Mouse (Mus musculus) limb, embryonic 11.5 days (tissue): Measurements from ENCODE around the gene Il34. TPM values are rescaled to one million over a fixed set of nuclear protein-coding genes. Genes with fewer than 3 reads are reported as not detected.

Experiments used
- ATAC-seq: fragments of 200-750 bp; cut with Nextera tagmentation; 2 replicates; pipeline ENCODE4 v1.8.0; 2017; ENCODE audit warnings: low read depth; ENCODE audit not compliant: insufficient number of reproducible peaks, low FRiP score, low TSS enrichment
- DNase-seq: peaks from one replicate; pipeline ENCODE4 v3.0.0-alpha.2; 2015; ENCODE audit warnings: low spot score
- H3K27ac ChIP-seq: fragments of 300-500 bp; sonication (generic); replicated peaks from 2 replicates; pipeline ENCODE4 v1.5.1; 2014; ENCODE audit warnings: low read depth, mild to moderate bottlenecking, low read length
- H3K27me3 ChIP-seq: fragments of 300-500 bp; sonication (generic); 2 replicates; pipeline ENCODE4 v1.6.1; 2014; ENCODE audit warnings: mild to moderate bottlenecking, low read length, mixed read lengths; ENCODE audit not compliant: control insufficient read depth, insufficient read depth
- H3K36me3 ChIP-seq: fragments of 300-500 bp; sonication (generic); 2 replicates; pipeline ENCODE4 v1.6.1; 2014; ENCODE audit warnings: mild to moderate bottlenecking, low read length, moderate library complexity, mixed read lengths; ENCODE audit not compliant: control insufficient read depth, insufficient read depth
- H3K4me1 ChIP-seq: fragments of 300-500 bp; sonication (generic); 2 replicates; pipeline ENCODE4 v1.6.1; 2014; ENCODE audit warnings: low read length, mixed read lengths; ENCODE audit not compliant: control insufficient read depth, insufficient read depth
- H3K4me2 ChIP-seq: fragments of 300-500 bp; sonication (generic); 2 replicates; pipeline ENCODE4 v1.6.1; 2014; ENCODE audit warnings: low read depth, mild to moderate bottlenecking, moderate library complexity; ENCODE audit not compliant: severe bottlenecking
- H3K4me3 ChIP-seq: fragments of 300-500 bp; sonication (generic); 2 replicates; pipeline ENCODE4 v1.5.1; 2014; ENCODE audit warnings: low read depth, low read length
- H3K9ac ChIP-seq: fragments of 300-500 bp; sonication (generic); 2 replicates; pipeline ENCODE4 v1.6.1; 2014; ENCODE audit warnings: mild to moderate bottlenecking, low read length
- H3K9me3 ChIP-seq: fragments of 300-500 bp; sonication (generic); 2 replicates; pipeline ENCODE4 v1.6.1; 2016; ENCODE audit warnings: low read length; ENCODE audit not compliant: control insufficient read depth
- WGBS: fragments of 180-500 bp; shearing (Covaris S2); extraction: QIAGEN DNeasy Blood & Tissue Kit; methylation state at CpG from one replicate; pipeline ENCODE4 v1.1.7; 2014; 5-methylcytosine and 5-hydroxymethylcytosine counted together
- polyA plus RNA-seq: library from polyadenylated mRNA; unstranded; fragments of >200 nt; fragmentation: Nextera tagmentation; extraction: Ambion mirVana; gene quantifications from 2 replicates; pipeline ENCODE4 v1.2.1, GENCODE M21; 2014

Gene Il34
- polyA plus RNA-seq, 1 experiment from 2014 or later, result not detected

GRCm38 (mm10) chr8:110804825-110805514, 754 bp downstream of the Il34 start:
- ATAC-seq (no peak), DNase-seq (no peak)
- Histone ChIP-seq H3K4me1 (no peaks in the 10 kb centered on the region), H3K27me3 (no peaks in the 10 kb centered on the region), H3K36me3 (peaks cover 3% of the 10 kb centered on the region; the same call in 1 of the 2 replicates), H3K4me2 (no peak overlapping the region), H3K27ac (no peak overlapping the region), H3K9ac (no peak overlapping the region), H3K9me3 (no peaks in the 10 kb centered on the region), H3K4me3 (no peak overlapping the region)
- WGBS, result 67% methylated on average over 3 of the region's 3 CpGs

- WGBS, result 92% methylated on average over 9 of the region's 9 CpGs
- Histone ChIP-seq H3K4me2 (no peak overlapping the region), H3K27ac (no peak overlapping the region), H3K4me3 (no peak overlapping the region), H3K4me1 (no peaks in the 10 kb centered on the region), H3K9me3 (no peaks in the 10 kb centered on the region), H3K27me3 (no peaks in the 10 kb centered on the region), H3K36me3 (no peaks in the 10 kb centered on the region), H3K9ac (no peak overlapping the region)
- DNase-seq, result no peak
- ATAC-seq, result no peak
Measured at GRCm38 (mm10) chr8:110803856-110804255, 1.9 kb downstream of the Il34 start.

GRCm38 (mm10) chr8:110802988-110803387, 2.7 kb downstream of the Il34 start:
- DNase-seq (no peak), ATAC-seq (no peak)
- Histone ChIP-seq H3K4me1 (no peaks in the 10 kb centered on the region), H3K9me3 (no peaks in the 10 kb centered on the region), H3K4me3 (no peak overlapping the region), H3K4me2 (no peak overlapping the region), H3K27me3 (no peaks in the 10 kb centered on the region), H3K27ac (no peak overlapping the region), H3K9ac (no peak overlapping the region), H3K36me3 (no peaks in the 10 kb centered on the region)
- WGBS, result 87% methylated on average over 5 of the region's 5 CpGs

- DNase-seq (no peak), ATAC-seq (no peak)
- Histone ChIP-seq H3K4me1 (no peaks in the 10 kb centered on the region), H3K4me2 (no peak overlapping the region), H3K9me3 (no peaks in the 10 kb centered on the region), H3K27me3 (no peaks in the 10 kb centered on the region), H3K27ac (no peak overlapping the region), H3K36me3 (no peaks in the 10 kb centered on the region), H3K9ac (no peak overlapping the region), H3K4me3 (no peak overlapping the region)
- WGBS, result 91% methylated on average over 8 of the region's 8 CpGs
Measured at GRCm38 (mm10) chr8:110797086-110797485, 8.6 kb downstream of the Il34 start.

- WGBS, result 87% methylated on average over 7 of the region's 7 CpGs
- no peak overlapping the region for H3K27ac ChIP-seq
- no peak overlapping the region for H3K4me3 ChIP-seq
- ATAC-seq, result no peak
- no peaks in the 10 kb centered on the region for H3K4me1 ChIP-seq
- H3K36me3 ChIP-seq, result no peaks in the 10 kb centered on the region
- DNase-seq, result no peak
- H3K27me3 ChIP-seq, result no peaks in the 10 kb centered on the region
- no peak overlapping the region for H3K4me2 ChIP-seq
- no peak overlapping the region for H3K9ac ChIP-seq
- H3K9me3 ChIP-seq, result no peaks in the 10 kb centered on the region
Measured at GRCm38 (mm10) chr8:110794363-110794965, 11.3 kb downstream of the Il34 start.

- H3K27me3 ChIP-seq, result no peaks in the 10 kb centered on the region
- ATAC-seq (no peak), DNase-seq (no peak)
- H3K9ac ChIP-seq, result no peak overlapping the region
- H3K9me3 ChIP-seq, result no peaks in the 10 kb centered on the region
- no peak overlapping the region for H3K4me3 ChIP-seq
- H3K4me1 ChIP-seq, result no peaks in the 10 kb centered on the region
- WGBS, result 92% methylated on average over 9 of the region's 9 CpGs
- H3K4me2 ChIP-seq, result no peak overlapping the region
- no peaks in the 10 kb centered on the region for H3K36me3 ChIP-seq
- no peak overlapping the region for H3K27ac ChIP-seq
Measured at GRCm38 (mm10) chr8:110793936-110794335, 11.8 kb downstream of the Il34 start.

- Histone ChIP-seq H3K9me3 (no peaks in the 10 kb centered on the region), H3K4me3 (no peak overlapping the region), H3K36me3 (no peaks in the 10 kb centered on the region), H3K27ac (no peak overlapping the region), H3K9ac (no peak overlapping the region), H3K4me1 (no peaks in the 10 kb centered on the region), H3K27me3 (no peaks in the 10 kb centered on the region), H3K4me2 (no peak overlapping the region)
- ATAC-seq, result no peak
- WGBS, result 82% methylated on average over 9 of the region's 9 CpGs
- DNase-seq, result no peak
Measured at GRCm38 (mm10) chr8:110793511-110793910, 12.2 kb downstream of the Il34 start.

- no peak overlapping the region for H3K27ac ChIP-seq
- H3K9ac ChIP-seq, result no peak overlapping the region
- H3K4me1 ChIP-seq, result no peaks in the 10 kb centered on the region
- H3K4me2 ChIP-seq, result no peak overlapping the region
- WGBS, result 76% methylated on average over 11 of the region's 11 CpGs
- no peak for ATAC-seq
- H3K36me3 ChIP-seq, result no peaks in the 10 kb centered on the region
- no peak for DNase-seq
- H3K27me3 ChIP-seq, result no peaks in the 10 kb centered on the region
- H3K4me3 ChIP-seq, result no peak overlapping the region
- no peaks in the 10 kb centered on the region for H3K9me3 ChIP-seq
Measured at GRCm38 (mm10) chr8:110792574-110793200, 13.0 kb downstream of the Il34 start.
